Mouse (Mus musculus) intestine, postnatal 0 days (tissue): Measurements from ENCODE around the gene Scrt2. TPM values are rescaled to one million over a fixed set of nuclear protein-coding genes. Genes with fewer than 3 reads are reported as not detected.
"Not testable (repeated sequence)": the region's sequence is repeated elsewhere in the genome, so short reads cannot be mapped to it uniquely, and the experiment has no call there.

Experiments used
- ATAC-seq: fragments of 200-750 bp; cut with Nextera tagmentation; 2 replicates; pipeline ENCODE4 v1.8.0; 2017; ENCODE audit warnings: mild to moderate bottlenecking, moderate TSS enrichment, moderate library complexity
- H3K27ac ChIP-seq: fragments of 300-500 bp; sonication (generic); 2 replicates; pipeline ENCODE4 v1.5.1; 2014; ENCODE audit warnings: mild to moderate bottlenecking, low read depth, low read length, moderate library complexity
- H3K27me3 ChIP-seq: fragments of 300-500 bp; sonication (generic); replicated peaks from 2 replicates; pipeline ENCODE4 v1.6.1; 2014; ENCODE audit warnings: low read length, mixed read lengths; ENCODE audit not compliant: control insufficient read depth, insufficient read depth
- H3K36me3 ChIP-seq: fragments of 300-500 bp; sonication (generic); 2 replicates; pipeline ENCODE4 v1.6.1; 2014; ENCODE audit warnings: mild to moderate bottlenecking, moderate library complexity; ENCODE audit not compliant: control insufficient read depth, insufficient read depth
- H3K4me1 ChIP-seq: fragments of 300-500 bp; sonication (generic); replicated peaks from 2 replicates; pipeline ENCODE4 v1.6.1; 2014; ENCODE audit warnings: antibody characterized with exemption, low read length, mixed read lengths; ENCODE audit not compliant: control insufficient read depth, insufficient read depth
- H3K4me2 ChIP-seq: fragments of 300-500 bp; sonication (generic); replicated peaks from 2 replicates; pipeline ENCODE4 v1.6.1; 2014; ENCODE audit warnings: low read depth, mild to moderate bottlenecking, moderate library complexity
- H3K4me3 ChIP-seq: fragments of 300-500 bp; sonication (generic); 2 replicates; pipeline ENCODE4 v1.5.1; 2014; ENCODE audit warnings: low read depth, low read length
- H3K9ac ChIP-seq: fragments of 300-500 bp; sonication (generic); 2 replicates; pipeline ENCODE4 v1.6.1; 2014; ENCODE audit warnings: mild to moderate bottlenecking, low read depth, low read length
- H3K9me3 ChIP-seq: fragments of 300-500 bp; sonication (generic); 2 replicates; pipeline ENCODE4 v1.6.1; 2016; ENCODE audit warnings: mixed run types; ENCODE audit not compliant: control insufficient read depth
- CTCF ChIP-seq: sonication (generic); IDR thresholded peaks from 2 replicates; pipeline ENCODE4 v1.5.1; 2016; ENCODE audit warnings: low read depth, mild to moderate bottlenecking, control low read depth, antibody characterized with exemption, moderate library complexity
- WGBS: fragments of 180-500 bp; shearing (Covaris S2); extraction: QIAGEN DNeasy Blood & Tissue Kit; methylation state at CpG from one replicate; pipeline ENCODE4 v1.1.7; 2014; 5-methylcytosine and 5-hydroxymethylcytosine counted together
- polyA plus RNA-seq: library from polyadenylated mRNA; unstranded; fragments of >200 nt; fragmentation: Nextera tagmentation; extraction: Ambion mirVana; gene quantifications from 2 replicates; pipeline ENCODE4 v1.2.1, GENCODE M21; 2015

The Scrt2 gene
- polyA plus RNA-seq, 1 experiment from 2014 or later = not detected

DNA sequence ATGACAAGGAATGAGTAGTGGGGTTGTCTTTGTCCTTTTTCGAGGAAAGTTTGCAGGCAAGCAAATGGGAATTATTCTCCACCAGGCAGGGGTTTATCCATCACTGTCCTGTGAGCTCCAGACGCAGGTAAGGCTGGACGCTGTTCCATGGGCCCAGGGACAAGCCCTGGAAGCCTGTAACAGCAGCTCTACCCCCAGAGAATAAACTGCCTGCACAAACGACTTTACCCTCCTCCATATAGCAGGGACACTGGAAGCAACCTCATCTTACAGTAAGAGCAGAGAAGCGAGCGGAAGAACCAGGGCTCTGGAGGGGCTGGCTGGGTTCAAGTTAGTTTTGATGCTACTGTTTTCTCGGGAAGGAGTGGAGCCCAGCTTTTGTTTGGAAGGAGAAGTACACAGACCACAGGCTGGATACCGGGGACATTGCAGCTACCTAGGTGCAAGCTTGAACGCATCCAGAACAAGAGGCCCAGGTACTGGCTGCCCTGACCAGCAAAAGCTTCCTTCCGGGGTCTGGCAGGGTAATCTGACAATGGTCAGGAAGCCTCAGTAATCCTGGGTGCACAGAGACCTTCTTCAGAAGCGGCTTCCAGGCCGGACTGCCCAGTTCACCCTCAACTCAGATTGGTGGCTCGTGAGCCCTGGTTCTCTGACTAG lies 31.6 kb upstream of the Scrt2 start:
- no peak overlapping the region for H3K4me2 ChIP-seq
- WGBS = 22% methylated on average over 13 of the region's 13 CpGs
- peak overlapping the region; percentile 45; the same call in 1 of the 2 replicates for H3K4me3 ChIP-seq
- H3K27ac ChIP-seq = no peak overlapping the region
- no peak overlapping the region for H3K9ac ChIP-seq
- ATAC-seq = no peak
- H3K36me3 ChIP-seq = no peaks in the 10 kb centered on the region
- no peaks in the 10 kb centered on the region for H3K9me3 ChIP-seq
- H3K4me1 ChIP-seq = 0 out of 2 replicates have a peak, but pooled peaks cover 5% of the 10 kb centered on the region
- TF ChIP-seq CTCF = no peak
- peaks cover 40% of the 10 kb centered on the region for H3K27me3 ChIP-seq

DNA sequence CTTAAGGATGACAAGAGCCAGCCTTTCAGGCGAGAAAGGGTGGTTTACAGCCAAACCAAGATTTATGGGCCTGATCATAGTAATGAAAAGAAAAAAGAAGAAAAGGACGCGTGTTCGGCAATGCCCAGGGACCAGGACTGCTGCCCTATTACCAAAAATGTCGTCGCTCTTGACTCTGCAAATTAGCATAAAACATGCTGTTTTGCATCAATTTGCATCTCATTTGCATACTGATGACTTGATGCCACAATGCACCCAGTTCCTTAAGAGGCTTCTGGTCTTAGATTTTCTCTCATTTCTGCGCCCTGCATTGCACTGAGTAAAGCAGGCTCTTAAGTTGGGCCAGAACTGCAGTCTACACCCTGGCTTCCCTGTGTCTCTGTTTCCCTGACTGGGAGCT lies 31.0 kb upstream of the Scrt2 start:
- no peak overlapping the region for H3K4me2 ChIP-seq
- H3K9me3 ChIP-seq = no peaks in the 10 kb centered on the region
- no peak overlapping the region for H3K4me3 ChIP-seq
- ATAC-seq = no peak
- WGBS = 29% methylated on average over 7 of the region's 7 CpGs
- no peak overlapping the region for H3K9ac ChIP-seq
- no peaks in the 10 kb centered on the region for H3K36me3 ChIP-seq
- 0 out of 2 replicates have a peak, but pooled peaks cover 5% of the 10 kb centered on the region for H3K4me1 ChIP-seq
- H3K27ac ChIP-seq = no peak overlapping the region
- H3K27me3 ChIP-seq = peaks cover 40% of the 10 kb centered on the region
- TF ChIP-seq CTCF = no peak

DNA sequence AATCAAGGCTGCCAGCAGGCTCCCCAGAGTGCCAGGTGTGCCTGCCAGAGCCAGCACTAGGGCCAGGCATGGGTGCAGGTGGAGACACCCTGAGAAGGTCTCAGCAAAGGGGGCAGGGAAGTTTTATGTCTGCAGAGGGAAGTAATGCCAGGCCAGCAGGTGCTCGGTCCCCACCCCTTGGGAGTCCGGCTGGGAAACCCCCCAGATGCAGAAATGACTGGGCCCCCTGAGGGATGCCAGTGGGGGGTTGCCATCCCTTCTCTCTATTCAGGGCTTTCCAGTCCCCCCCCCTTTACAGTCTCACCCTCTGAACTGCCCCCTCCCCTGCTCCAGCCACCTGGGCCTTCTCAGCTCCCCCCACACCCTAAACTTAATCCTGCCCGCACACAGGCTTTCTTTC lies 29.3 kb upstream of the Scrt2 start:
- TF ChIP-seq CTCF = no peak
- Histone ChIP-seq H3K27me3 (peaks cover 35% of the 10 kb centered on the region), H3K9me3 (no peaks in the 10 kb centered on the region), H3K4me1 (0 out of 2 replicates have a peak, but pooled peaks cover 5% of the 10 kb centered on the region), H3K27ac (no peak overlapping the region), H3K4me2 (no peak overlapping the region), H3K36me3 (no peaks in the 10 kb centered on the region), H3K4me3 (no peak overlapping the region), H3K9ac (no peak overlapping the region)
- WGBS = 75% methylated on average over 3 of the region's 3 CpGs
- no peak for ATAC-seq

DNA sequence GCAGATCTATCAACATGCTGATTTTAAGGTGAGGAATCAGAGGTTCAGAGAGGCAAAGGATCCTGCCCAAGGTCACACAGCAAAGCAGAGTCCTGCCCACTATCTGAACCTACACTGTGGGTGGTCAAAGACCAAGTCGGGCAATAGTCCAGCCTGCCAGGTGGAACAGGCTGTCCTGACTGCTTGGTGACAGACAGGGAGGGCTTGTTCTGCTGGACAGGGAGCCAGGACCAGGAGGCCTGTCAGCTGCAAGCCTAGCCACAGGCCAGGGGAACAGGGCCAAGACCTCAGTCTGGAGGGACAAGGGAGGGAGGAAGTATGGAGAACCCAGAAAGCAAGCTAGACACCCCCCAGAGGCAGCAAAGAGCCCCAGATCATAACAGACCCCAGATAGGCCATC lies 25.9 kb upstream of the Scrt2 start:
- H3K27ac ChIP-seq = no peak overlapping the region
- 69% methylated on average over 1 of the region's 1 CpGs for WGBS
- no peak overlapping the region for H3K4me2 ChIP-seq
- TF ChIP-seq CTCF = no peak
- no peak for ATAC-seq
- peaks cover 2% of the 10 kb centered on the region for H3K27me3 ChIP-seq
- no peak overlapping the region for H3K4me3 ChIP-seq
- H3K4me1 ChIP-seq = no peaks in the 10 kb centered on the region
- no peaks in the 10 kb centered on the region for H3K36me3 ChIP-seq
- H3K9ac ChIP-seq = no peak overlapping the region
- no peaks in the 10 kb centered on the region for H3K9me3 ChIP-seq

DNA sequence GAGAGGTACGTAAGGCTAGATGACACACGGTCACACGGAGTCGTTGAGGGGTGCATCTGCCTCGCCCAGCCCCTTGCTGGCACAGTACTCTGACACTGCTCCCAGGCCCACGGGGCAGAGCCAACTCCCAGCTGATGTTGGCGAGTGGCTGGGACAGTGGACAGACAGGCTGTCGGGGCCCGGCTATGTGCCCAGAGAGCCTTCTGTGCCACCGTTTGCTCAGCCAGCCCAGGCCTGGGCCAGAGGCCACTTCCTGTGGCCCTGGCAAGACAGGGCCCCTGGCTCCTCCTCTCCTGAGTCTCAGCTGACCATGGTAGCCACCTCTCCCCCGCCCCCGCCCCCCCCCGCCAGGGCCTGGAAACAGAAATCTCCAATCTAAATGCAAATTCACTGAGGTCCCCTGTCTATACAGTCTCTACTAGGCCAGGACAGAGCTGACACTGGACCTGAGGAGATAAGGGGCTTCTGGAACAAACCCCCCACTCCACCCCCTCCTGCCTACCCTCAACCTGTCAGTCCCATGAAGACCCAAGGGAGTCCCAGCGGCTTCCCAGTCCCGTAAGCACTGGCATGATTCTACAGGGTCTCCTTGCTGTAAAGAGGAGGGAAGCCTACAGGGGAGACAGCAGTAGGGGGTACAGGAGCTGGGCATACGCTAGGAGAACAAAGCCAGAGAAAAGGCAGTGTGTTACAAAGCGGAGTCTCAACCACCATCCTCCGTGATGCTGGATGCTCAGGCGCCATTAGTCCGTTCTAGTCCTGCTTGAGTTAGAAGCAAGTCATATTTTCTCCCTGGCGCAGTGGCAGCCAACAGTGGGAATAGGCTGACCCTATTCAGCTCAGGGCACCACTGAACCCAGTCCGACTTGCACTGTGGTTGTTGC lies 24.7 kb upstream of the Scrt2 start:
- Histone ChIP-seq H3K27ac (no peak overlapping the region), H3K4me2 (no peak overlapping the region), H3K4me3 (no peak overlapping the region), H3K9me3 (no peaks in the 10 kb centered on the region), H3K4me1 (no peaks in the 10 kb centered on the region), H3K9ac (no peak overlapping the region), H3K36me3 (no peaks in the 10 kb centered on the region), H3K27me3 (no peaks in the 10 kb centered on the region)
- 70% methylated on average over 22 of the region's 22 CpGs for WGBS
- no peak for ATAC-seq
- TF ChIP-seq CTCF = no peak

DNA sequence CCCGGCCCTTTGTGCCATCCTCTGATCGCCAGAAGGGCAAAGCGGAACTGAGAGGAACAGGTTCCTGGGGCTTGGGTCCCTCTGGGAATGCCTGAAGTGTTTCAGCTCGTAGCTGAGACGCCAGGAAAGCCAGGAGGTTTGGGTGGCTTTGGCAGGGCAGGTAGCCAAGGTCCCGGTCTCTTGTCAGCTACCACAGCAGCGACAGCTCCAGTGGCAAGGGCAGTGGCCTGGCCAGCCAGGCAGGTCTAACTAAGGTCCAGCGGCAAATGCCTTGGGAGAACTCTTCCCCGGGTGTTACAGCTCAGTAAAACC lies 24.1 kb upstream of the Scrt2 start:
- Histone ChIP-seq H3K4me2 (no peak overlapping the region), H3K4me1 (no peaks in the 10 kb centered on the region), H3K9ac (no peak overlapping the region), H3K9me3 (no peaks in the 10 kb centered on the region), H3K27me3 (no peaks in the 10 kb centered on the region), H3K27ac (no peak overlapping the region), H3K4me3 (no peak overlapping the region), H3K36me3 (no peaks in the 10 kb centered on the region)
- no peak for TF ChIP-seq CTCF
- WGBS = 74% methylated on average over 9 of the region's 9 CpGs
- no peak for ATAC-seq

DNA sequence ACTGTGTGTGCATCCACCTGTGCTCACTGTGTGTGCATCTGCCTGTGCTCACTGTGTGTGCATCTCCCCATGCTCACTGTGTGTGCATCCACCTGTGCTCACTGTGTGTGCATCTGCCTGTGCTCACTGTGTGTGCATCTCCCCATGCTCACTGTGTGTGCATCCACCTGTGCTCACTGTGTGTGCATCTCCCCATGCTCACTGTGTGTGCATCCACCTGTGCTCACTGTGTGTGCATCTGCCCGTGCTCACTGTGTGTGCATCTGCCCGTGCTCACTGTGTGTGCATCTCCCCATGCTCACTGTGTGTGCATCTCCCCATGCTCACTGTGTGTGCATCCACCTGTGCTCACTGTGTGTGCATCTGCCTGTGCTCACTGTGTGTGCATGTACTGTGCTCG lies 18.5 kb upstream of the Scrt2 start:
- H3K27me3 ChIP-seq, H3K9me3 ChIP-seq, H3K4me3 ChIP-seq, ATAC-seq, H3K4me1 ChIP-seq, H3K36me3 ChIP-seq, H3K9ac ChIP-seq, H3K27ac ChIP-seq, H3K4me2 ChIP-seq: not testable (repeated sequence)
- 77% methylated on average over 3 of the region's 3 CpGs for WGBS
